Mouse (Mus musculus) bone marrow macrophage, adult 2 months (primary cell): ENCODE measurements around the gene Slc4a4.

Experiments used
- CTCF ChIP-seq: IDR thresholded peaks from 2 replicates; pipeline ENCODE4 v1.5.1; 2012; ENCODE audit warnings: low read depth, mild to moderate bottlenecking, low read length, moderate library complexity
- POLR2A ChIP-seq: IDR thresholded peaks from 2 replicates; pipeline ENCODE4 v1.6.1; 2012; ENCODE audit warnings: mild to moderate bottlenecking, low read depth, low read length, borderline replicate concordance

DNA sequence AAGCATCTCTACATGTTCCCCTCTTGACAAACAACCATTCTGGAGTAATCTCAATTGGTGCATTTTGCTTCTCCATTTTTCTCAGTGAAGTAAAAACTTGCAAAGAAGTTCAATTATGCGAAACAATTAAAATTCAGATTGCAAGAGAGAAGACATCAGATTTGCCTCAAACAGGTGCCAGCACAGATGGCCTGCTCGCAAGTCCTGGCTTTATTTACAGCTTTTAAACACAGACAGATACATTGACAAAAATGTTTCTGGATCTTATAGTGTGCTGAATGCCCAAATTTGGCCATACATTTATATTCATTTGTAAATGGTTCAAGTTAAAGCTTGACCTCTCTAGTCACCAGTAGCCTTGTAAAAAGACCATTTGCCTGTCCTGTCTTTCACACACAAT, 169.8 kb downstream of the Slc4a4 start:
- TF ChIP-seq CTCF: no peak
- TF ChIP-seq POLR2A: no peak
